Mouse (Mus musculus) kidney, adult 2 months (tissue): ENCODE measurements around the gene Ttc25. TPM values are rescaled to one million over a fixed set of nuclear protein-coding genes. Genes with fewer than 3 reads are reported as not detected.

Experiments
- DNase-seq: peaks from one replicate; pipeline ENCODE4 v3.0.0; 2021
- H3K27ac ChIP-seq: fragments of 200-500 bp; 2 replicates; pipeline ENCODE4 v1.5.1; 2012; ENCODE audit warnings: low read depth, low read length, control low read depth, inconsistent platforms; ENCODE audit not compliant: insufficient read depth
- H3K27me3 ChIP-seq: fragments of 200-500 bp; replicated peaks from 2 replicates; pipeline ENCODE4 v1.6.1; 2012; ENCODE audit warnings: mild to moderate bottlenecking, moderate library complexity, low read length, inconsistent platforms; ENCODE audit not compliant: control insufficient read depth, insufficient read depth
- H3K36me3 ChIP-seq: fragments of 200-500 bp; 2 replicates; pipeline ENCODE4 v1.6.1; 2012; ENCODE audit warnings: mild to moderate bottlenecking, moderate library complexity, low read length, inconsistent platforms; ENCODE audit not compliant: control insufficient read depth, insufficient read depth
- H3K4me1 ChIP-seq: fragments of 200-500 bp; 2 replicates; pipeline ENCODE4 v1.6.1; 2011; ENCODE audit warnings: low read length; ENCODE audit not compliant: control insufficient read depth, insufficient read depth
- H3K4me3 ChIP-seq: fragments of 200-500 bp; 2 replicates; pipeline ENCODE4 v1.5.1; 2011; ENCODE audit warnings: mild to moderate bottlenecking, low read depth, low read length, control low read depth; ENCODE audit not compliant: insufficient read depth
- CTCF ChIP-seq: fragments of 200-500 bp; conservative IDR thresholded peaks from 2 replicates; pipeline ENCODE4 v1.5.1; 2011; ENCODE audit warnings: low read depth, mild to moderate bottlenecking, control low read depth, low read length, moderate library complexity, mixed read lengths; ENCODE audit not compliant: insufficient read depth, insufficient read length
- POLR2A ChIP-seq: fragments of 200-500 bp; IDR thresholded peaks from one replicate; pipeline ENCODE4 v1.6.1; 2011; ENCODE audit warnings: low read depth, low read length, control low read depth
- WGBS: fragments of 180-500 bp; shearing (Covaris S2); methylation state at CpG from one replicate; pipeline ENCODE4 v1.1.7; 2018; 5-methylcytosine and 5-hydroxymethylcytosine counted together
- polyA plus RNA-seq: library from polyadenylated mRNA; depleted of rRNA; stranded (reverse); fragments of >200 nt; gene quantifications from 2 replicates; pipeline ENCODE4 v1.2.3, GENCODE M21; 2012

The Ttc25 gene
- polyA plus RNA-seq, 1 experiment, result 1.4 TPM

DNA sequence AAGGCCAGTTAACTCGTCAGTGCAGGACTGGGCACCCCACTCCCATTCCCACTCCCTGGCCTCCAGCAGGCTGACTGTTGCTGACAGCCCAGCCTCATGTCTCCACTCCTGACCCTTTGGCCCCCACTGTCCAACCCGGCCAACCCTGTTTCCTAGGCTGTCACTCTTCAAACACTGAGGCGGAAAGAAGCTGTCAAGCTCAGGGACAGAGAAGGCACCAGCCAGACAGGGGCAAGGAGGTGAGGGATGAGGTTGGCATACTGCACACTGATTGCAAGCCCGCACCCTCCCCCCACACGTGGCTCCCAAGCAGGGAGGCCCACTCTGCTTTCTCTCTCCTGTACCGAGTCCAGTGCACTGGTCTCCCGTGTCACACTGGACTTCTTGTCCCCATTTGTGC lies 26.2 kb upstream of the Ttc25 start:
- H3K4me3 ChIP-seq, result no peak overlapping the region
- H3K27ac ChIP-seq, result no peak overlapping the region
- H3K36me3 ChIP-seq, result peaks cover 4% of the 10 kb centered on the region
- peaks cover 37% of the 10 kb centered on the region for H3K4me1 ChIP-seq
- DNase-seq, result peak; percentile 36
- TF ChIP-seq CTCF (no peak), POLR2A (no peak)
- H3K27me3 ChIP-seq, result no peaks in the 10 kb centered on the region
- WGBS, result 57% methylated on average over 7 of the region's 7 CpGs

DNA sequence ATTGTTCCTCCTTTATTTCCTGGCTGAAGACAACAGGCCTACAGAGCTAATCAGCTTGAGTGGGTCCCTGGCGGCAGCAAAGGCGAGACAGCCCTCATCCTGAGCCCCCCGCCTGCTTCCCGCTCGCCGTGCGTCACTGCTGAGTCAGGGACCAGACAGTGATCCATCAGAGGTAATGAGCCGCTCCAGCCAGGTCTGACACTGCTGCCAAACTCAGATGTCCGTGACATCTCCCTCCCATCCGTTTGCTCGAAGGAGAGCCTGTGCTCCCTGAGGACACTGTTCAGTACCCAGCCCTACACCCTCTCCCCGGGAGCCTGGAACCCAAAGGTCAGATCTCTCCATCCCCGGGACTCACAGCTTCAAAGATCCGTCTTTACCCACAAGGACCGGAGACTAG lies 24.6 kb upstream of the Ttc25 start:
- TF ChIP-seq CTCF, result no peak
- no peak for TF ChIP-seq POLR2A
- 61% methylated on average over 15 of the region's 15 CpGs for WGBS
- Histone ChIP-seq H3K4me1 (peaks cover 34% of the 10 kb centered on the region), H3K4me3 (no peak overlapping the region), H3K27ac (no peak overlapping the region), H3K36me3 (peaks cover 4% of the 10 kb centered on the region; the same call in 1 of the 2 replicates), H3K27me3 (no peaks in the 10 kb centered on the region)
- DNase-seq, result peak; percentile 88

DNA sequence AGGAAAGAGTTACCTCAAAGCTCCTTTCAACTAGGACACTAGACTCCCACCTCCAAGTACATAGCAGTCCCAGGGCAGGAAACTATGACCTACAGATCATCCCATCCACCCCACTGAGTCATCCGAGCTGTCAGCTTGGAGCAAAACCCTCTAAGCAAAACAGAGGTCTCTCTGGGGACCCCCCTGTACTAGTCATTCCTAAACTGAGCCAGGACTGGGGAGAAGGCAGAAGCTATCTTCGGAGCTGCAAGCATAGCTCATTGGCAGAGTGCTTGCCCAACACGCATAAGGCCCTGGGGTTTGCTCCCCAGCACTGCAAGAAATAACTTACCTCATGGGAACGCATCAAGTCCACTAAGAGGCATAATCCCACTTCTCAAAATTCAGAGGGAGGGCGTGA lies 21.0 kb upstream of the Ttc25 start:
- Histone ChIP-seq H3K4me3 (no peak overlapping the region), H3K27ac (no peak overlapping the region)
- no peak for DNase-seq

DNA sequence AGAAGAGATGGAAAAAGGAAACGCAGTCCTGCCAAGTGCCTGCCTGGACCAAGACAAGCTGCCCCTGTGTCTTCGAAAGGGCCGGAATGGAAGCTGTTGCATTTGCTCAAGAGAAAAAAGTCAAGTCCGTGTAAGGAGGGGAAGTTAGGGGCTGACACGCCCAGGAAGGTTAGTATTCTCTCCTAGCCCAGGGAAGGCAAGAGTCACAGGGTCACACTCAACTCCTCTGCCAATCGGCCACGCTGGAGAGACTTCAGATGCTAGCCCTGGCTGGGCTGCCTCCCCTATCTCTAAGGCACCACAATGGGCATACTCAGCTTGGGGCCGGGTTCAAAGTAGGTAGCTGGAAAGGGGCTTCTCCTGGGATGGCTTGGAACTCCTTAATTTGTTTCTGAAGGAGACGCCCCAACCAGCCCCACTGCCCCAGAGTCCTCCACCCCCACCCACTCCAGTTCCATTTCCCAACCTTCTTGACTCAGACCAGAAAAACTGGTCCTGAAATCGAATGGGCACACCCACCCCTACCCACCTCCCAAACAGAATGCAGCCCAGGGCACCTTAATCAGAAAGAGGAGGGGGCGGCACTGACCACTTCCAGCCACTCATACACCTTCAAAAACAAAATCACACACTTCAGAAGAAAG lies 20.3 kb upstream of the Ttc25 start:
- no peaks in the 10 kb centered on the region for H3K27me3 ChIP-seq
- TF ChIP-seq POLR2A, result no peak
- no peak for TF ChIP-seq CTCF
- H3K4me3 ChIP-seq, result no peak overlapping the region
- DNase-seq, result peak; percentile 21
- H3K27ac ChIP-seq, result no peak overlapping the region
- no peaks in the 10 kb centered on the region; the same call in 1 of the 2 replicates for H3K36me3 ChIP-seq
- peaks cover 31% of the 10 kb centered on the region; the same call in 1 of the 2 replicates for H3K4me1 ChIP-seq
- WGBS, result 57% methylated on average over 11 of the region's 11 CpGs

More for the DNA sequence above, 21.0 kb upstream of the Ttc25 start:
- TF ChIP-seq POLR2A, result no peak
- TF ChIP-seq CTCF, result no peak
- Histone ChIP-seq H3K4me1 (peaks cover 34% of the 10 kb centered on the region), H3K36me3 (peaks cover 2% of the 10 kb centered on the region; the same call in 1 of the 2 replicates), H3K27me3 (no peaks in the 10 kb centered on the region)
- WGBS, result 85% methylated on average over 5 of the region's 5 CpGs

DNA sequence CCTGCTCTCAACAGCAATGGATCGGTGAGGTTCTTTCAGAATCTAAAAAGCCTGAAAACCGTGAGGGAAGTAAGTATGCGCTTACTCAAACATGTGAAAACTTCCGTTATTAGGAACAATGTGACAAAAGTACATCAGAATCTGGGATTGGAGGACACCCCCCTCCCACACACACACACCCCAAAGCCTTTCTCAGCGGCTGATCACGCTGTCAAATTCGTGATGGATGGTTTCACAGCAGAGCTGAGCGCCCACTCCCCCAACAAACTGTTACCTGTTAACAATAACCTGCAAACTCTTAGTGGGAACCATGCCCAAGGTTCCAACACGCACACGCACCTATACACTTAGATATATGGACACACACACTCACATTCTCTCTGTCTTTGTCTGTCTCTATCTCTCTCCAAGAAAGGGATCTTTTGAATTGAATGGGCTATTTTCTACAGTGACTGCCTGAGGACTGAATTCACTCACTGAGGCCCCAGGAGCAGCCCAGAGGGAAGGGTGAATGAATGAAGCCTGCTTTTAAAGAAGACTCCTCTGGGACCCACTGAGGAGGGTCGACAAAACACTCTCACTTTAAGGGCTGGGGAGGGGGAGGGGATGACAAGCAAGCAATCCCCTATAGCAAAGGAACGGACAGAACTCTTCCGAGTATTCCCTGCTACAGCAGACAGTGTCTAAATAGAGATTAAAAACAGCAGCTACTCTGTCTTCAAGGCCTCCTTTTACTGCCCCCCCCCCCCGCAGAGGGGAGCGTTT lies 19.2 kb upstream of the Ttc25 start:
- DNase-seq, result no peak
- H3K4me3 ChIP-seq, result 0 out of 2 replicates have a peak overlapping the region, but pooled peaks have one; percentile 78
- no peak overlapping the region for H3K27ac ChIP-seq
- peaks cover 24% of the 10 kb centered on the region; the same call in 1 of the 2 replicates for H3K4me1 ChIP-seq
- H3K36me3 ChIP-seq, result no peaks in the 10 kb centered on the region; the same call in 1 of the 2 replicates
- H3K27me3 ChIP-seq, result no peaks in the 10 kb centered on the region
- TF ChIP-seq CTCF, result no peak
- TF ChIP-seq POLR2A, result no peak
- 58% methylated on average over 15 of the region's 15 CpGs for WGBS

DNA sequence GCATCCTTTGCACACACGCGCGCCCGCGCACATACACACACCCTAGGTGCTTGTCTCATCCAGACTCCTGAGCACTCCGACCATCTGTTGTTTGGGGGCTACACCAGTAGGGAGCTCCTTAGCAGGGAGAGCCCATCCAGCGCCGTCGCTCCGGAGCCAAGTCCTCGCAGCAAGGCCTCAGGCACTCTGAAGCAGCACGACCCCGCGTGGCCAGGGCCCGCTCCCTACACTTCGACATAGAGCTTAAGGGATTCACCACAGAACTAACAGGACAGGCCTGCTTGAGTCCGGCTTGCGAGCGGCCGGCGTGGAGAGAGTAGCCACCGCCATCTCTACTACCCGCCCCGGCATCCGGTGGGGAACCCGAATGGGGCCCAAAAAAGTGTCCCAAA lies 18.3 kb upstream of the Ttc25 start:
- no peak overlapping the region for H3K27ac ChIP-seq
- peak overlapping the region; percentile 78 for H3K4me3 ChIP-seq
- H3K36me3 ChIP-seq, result no peaks in the 10 kb centered on the region
- H3K27me3 ChIP-seq, result no peaks in the 10 kb centered on the region
- peak; percentile 33; the same call in 1 of the 2 replicates for TF ChIP-seq CTCF
- TF ChIP-seq POLR2A, result no peak
- 1% methylated on average over 26 of the region's 26 CpGs for WGBS
- peak; percentile 78 for DNase-seq
- H3K4me1 ChIP-seq, result peaks cover 16% of the 10 kb centered on the region; the same call in 1 of the 2 replicates
